Mouse (Mus musculus): ENCODE measurements around the gene Rbpj. TPM values are rescaled to one million over a fixed set of nuclear protein-coding genes. Genes with fewer than 3 reads are reported as not detected.

Gene Rbpj
- polyA plus RNA-seq, 1 experiment from 2014 or later = 56.1 TPM

DNA sequence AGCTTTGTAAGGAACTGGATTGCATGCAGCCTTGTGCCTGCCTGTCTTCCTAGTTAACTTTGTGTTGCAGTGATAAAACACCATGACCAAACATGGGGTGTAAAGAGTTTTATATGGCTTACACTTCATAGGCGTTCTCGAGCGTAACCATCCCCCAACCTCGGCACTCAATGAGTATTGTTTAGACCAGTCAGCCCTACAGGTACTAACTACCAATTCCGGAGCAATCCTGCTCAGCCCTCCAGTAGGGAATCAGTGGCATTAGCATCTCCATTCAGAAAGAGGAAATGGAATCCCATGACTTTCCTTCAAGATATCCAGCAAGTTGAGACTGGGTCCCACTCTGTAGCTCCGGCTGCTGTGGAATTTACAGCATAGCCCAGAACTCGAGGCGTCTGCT lies 89.5 kb downstream of the Rbpj start:
- H3K27me3 ChIP-seq (ENCODE audit: control insufficient read depth, insufficient read depth, low read length) = no peaks in the 10 kb centered on the region
- H3K9ac ChIP-seq (ENCODE audit: low read depth, low read length) = no peak overlapping the region
- no peak for DNase-seq (ENCODE audit: low spot score)
- ATAC-seq (ENCODE audit: low FRiP score) = no peak
- WGBS = 94% methylated on average over 8 of the region's 8 CpGs
- no peak overlapping the region for H3K27ac ChIP-seq (ENCODE audit: low read depth, low read length)
- H3K9me3 ChIP-seq (ENCODE audit: control insufficient read depth, low read length) = no peaks in the 10 kb centered on the region
- H3K4me1 ChIP-seq (replicated peaks; ENCODE audit: control insufficient read depth, insufficient read depth, low read length) = no peaks in the 10 kb centered on the region
- no peak overlapping the region for H3K4me2 ChIP-seq (replicated peaks; ENCODE audit: low read depth, low read length)
- no peaks in the 10 kb centered on the region for H3K36me3 ChIP-seq (ENCODE audit: control insufficient read depth, insufficient read depth, low read length)
- H3K4me3 ChIP-seq (ENCODE audit: low read depth, low read length) = no peak overlapping the region

DNA sequence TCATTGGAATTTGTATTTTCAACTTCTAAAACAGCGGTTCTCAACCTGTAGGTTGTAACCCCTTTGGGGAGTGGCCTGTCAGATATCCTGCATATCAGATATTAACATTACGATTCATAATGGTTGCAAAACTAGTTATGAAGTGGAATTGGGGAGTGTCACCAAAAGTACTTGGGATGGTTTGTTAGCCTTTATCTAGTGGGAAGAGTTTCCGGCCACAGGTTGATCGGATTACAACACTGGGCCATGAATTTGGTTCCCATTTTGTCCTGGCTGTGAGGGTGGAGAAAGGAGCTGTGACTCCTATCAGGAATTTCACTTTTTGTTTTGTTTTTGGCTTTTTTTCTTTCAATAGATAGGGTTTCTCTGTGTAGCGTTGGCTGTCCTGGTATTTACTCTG lies 90.0 kb downstream of the Rbpj start:
- H3K4me3 ChIP-seq (ENCODE audit: low read depth, low read length) = no peak overlapping the region
- H3K9ac ChIP-seq (ENCODE audit: low read depth, low read length) = no peak overlapping the region
- H3K9me3 ChIP-seq (ENCODE audit: control insufficient read depth, low read length) = no peaks in the 10 kb centered on the region
- H3K4me1 ChIP-seq (replicated peaks; ENCODE audit: control insufficient read depth, insufficient read depth, low read length) = no peaks in the 10 kb centered on the region
- H3K36me3 ChIP-seq (ENCODE audit: control insufficient read depth, insufficient read depth, low read length) = no peaks in the 10 kb centered on the region
- no peak overlapping the region for H3K27ac ChIP-seq (ENCODE audit: low read depth, low read length)
- ATAC-seq (ENCODE audit: low FRiP score) (no peak), DNase-seq (ENCODE audit: low spot score) (no peak)
- H3K4me2 ChIP-seq (replicated peaks; ENCODE audit: low read depth, low read length) = no peak overlapping the region
- WGBS = 89% methylated on average over 5 of the region's 5 CpGs
- H3K27me3 ChIP-seq (ENCODE audit: control insufficient read depth, insufficient read depth, low read length) = no peaks in the 10 kb centered on the region

DNA sequence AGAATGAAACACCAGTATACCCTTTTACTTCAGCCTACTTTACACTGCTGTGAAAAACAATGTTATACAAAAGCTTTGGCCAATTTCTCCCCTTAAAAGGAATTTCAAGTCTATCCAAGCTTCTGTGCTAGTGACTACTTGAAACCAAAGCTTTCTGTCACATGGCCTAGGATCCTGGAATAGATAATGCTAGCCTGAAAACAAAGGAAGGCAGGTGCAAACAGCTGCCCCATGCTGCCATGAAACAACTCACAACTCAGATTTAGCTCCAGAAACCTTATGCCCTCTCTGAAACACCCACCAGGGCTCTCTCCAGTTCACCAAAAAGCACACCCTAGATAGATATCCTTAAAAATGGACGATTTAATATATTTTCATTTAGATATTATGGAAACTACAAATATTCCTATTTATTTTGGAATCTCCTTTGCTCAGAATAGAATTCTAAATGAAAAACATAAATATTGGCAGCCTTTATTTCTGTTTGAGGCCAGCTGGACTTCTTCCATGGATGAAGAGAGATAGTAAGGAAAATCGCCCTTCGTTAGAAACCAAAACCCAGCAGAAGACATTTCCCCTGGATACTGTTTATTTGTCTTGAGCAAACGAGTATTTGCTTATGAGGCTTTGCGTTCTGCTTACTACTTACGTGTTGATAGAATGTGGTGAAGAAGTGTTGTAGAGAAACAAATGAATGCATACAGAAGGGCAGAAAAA lies 91.8 kb downstream of the Rbpj start:
- Histone ChIP-seq H3K4me2 (replicated peaks; ENCODE audit: low read depth, low read length) (no peak overlapping the region), H3K27ac (ENCODE audit: low read depth, low read length) (no peak overlapping the region), H3K9me3 (ENCODE audit: control insufficient read depth, low read length) (no peaks in the 10 kb centered on the region), H3K9ac (ENCODE audit: low read depth, low read length) (no peak overlapping the region), H3K27me3 (ENCODE audit: control insufficient read depth, insufficient read depth, low read length) (no peaks in the 10 kb centered on the region), H3K4me3 (ENCODE audit: low read depth, low read length) (no peak overlapping the region), H3K4me1 (replicated peaks; ENCODE audit: control insufficient read depth, insufficient read depth, low read length) (no peaks in the 10 kb centered on the region), H3K36me3 (ENCODE audit: control insufficient read depth, insufficient read depth, low read length) (no peaks in the 10 kb centered on the region)
- no peak for ATAC-seq (ENCODE audit: low FRiP score)
- DNase-seq (ENCODE audit: low spot score) = no peak
- 85% methylated on average over 6 of the region's 6 CpGs for WGBS

DNA sequence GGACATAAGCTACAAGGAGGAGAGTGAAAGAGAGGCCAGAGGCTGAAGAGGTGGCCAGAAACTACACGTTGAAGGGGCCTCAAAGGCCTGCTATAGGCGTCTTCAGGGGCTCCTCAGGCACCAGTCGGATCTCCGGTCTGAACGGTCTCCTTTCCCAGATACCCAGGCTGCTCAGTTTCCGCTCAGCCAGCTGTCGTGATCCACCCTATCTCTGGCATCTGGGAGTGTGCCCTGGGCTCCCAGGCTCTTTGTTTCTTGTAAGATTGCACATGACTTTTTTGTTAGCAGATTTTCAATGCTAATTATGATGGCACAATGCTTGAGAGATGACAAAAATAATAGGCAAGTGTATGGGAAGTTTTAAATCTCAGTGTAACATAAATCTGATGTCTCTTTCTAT lies 95.2 kb downstream of the Rbpj start:
- Histone ChIP-seq H3K4me1 (replicated peaks; ENCODE audit: control insufficient read depth, insufficient read depth, low read length) (no peaks in the 10 kb centered on the region), H3K36me3 (ENCODE audit: control insufficient read depth, insufficient read depth, low read length) (no peaks in the 10 kb centered on the region), H3K4me2 (replicated peaks; ENCODE audit: low read depth, low read length) (no peak overlapping the region), H3K27me3 (ENCODE audit: control insufficient read depth, insufficient read depth, low read length) (no peaks in the 10 kb centered on the region), H3K9me3 (ENCODE audit: control insufficient read depth, low read length) (no peaks in the 10 kb centered on the region), H3K9ac (ENCODE audit: low read depth, low read length) (no peak overlapping the region), H3K27ac (ENCODE audit: low read depth, low read length) (no peak overlapping the region), H3K4me3 (ENCODE audit: low read depth, low read length) (no peak overlapping the region)
- DNase-seq (ENCODE audit: low spot score) (no peak), ATAC-seq (ENCODE audit: low FRiP score) (no peak)
- 88% methylated on average over 7 of the region's 7 CpGs for WGBS

DNA sequence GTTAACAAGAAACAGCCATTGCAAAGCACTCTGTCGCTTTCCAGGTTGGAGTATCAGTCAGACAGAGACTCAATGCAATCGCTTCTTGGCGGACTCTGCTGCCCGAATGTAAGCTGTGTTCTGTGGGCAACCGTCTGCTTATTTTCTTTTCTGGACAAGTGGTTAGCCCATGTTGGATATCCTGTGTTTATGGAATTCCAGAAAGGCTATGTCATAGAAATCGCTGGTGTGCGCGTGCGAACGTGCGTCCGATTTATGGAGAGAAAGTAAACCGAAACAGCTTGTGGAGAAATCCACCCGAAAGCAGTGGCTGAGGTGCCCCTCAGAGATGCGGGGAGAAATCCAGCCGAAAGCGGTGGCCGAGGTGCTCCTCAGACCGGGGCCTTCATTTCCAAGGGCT lies 98.4 kb downstream of the Rbpj start:
- Histone ChIP-seq H3K36me3 (ENCODE audit: control insufficient read depth, insufficient read depth, low read length) (no peaks in the 10 kb centered on the region), H3K4me1 (replicated peaks; ENCODE audit: control insufficient read depth, insufficient read depth, low read length) (no peaks in the 10 kb centered on the region), H3K9me3 (ENCODE audit: control insufficient read depth, low read length) (no peaks in the 10 kb centered on the region), H3K9ac (ENCODE audit: low read depth, low read length) (no peak overlapping the region), H3K4me2 (replicated peaks; ENCODE audit: low read depth, low read length) (no peak overlapping the region), H3K27me3 (ENCODE audit: control insufficient read depth, insufficient read depth, low read length) (no peaks in the 10 kb centered on the region), H3K27ac (ENCODE audit: low read depth, low read length) (no peak overlapping the region), H3K4me3 (ENCODE audit: low read depth, low read length) (no peak overlapping the region)
- 91% methylated on average over 19 of the region's 19 CpGs for WGBS
- no peak for ATAC-seq (ENCODE audit: low FRiP score)
- DNase-seq (ENCODE audit: low spot score) = no peak

DNA sequence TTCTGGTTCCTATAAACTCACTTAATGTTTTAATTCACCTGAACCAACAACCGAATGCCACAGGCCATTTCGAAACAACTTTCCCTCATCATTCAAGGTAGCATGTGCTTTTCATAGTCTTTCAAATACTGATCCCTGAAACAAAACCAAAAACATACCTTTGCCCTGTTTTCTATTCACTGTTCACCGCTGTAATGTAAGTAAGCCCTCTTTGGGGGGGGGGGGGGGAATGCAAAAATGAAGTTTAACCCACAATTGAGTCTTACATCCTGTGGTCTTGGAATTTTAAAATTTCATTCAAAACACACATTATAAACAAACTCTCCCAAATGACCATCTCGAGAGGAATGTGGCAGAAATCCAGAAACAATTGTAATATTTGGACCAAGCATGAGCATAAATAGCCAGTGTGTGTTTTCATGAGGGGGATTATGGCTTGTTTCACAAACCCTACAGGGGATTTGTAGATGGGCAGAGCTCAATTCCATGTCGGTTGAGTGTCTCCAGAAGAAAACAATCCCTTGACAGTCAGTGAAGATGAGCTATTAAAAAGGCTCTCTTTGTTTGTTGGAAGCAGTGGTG lies 99.4 kb downstream of the Rbpj start:
- WGBS = 81% methylated on average over 5 of the region's 5 CpGs
- no peak for DNase-seq (ENCODE audit: low spot score)
- ATAC-seq (ENCODE audit: low FRiP score) = no peak
- no peaks in the 10 kb centered on the region for H3K9me3 ChIP-seq (ENCODE audit: control insufficient read depth, low read length)
- no peak overlapping the region for H3K27ac ChIP-seq (ENCODE audit: low read depth, low read length)
- no peaks in the 10 kb centered on the region for H3K27me3 ChIP-seq (ENCODE audit: control insufficient read depth, insufficient read depth, low read length)
- H3K4me2 ChIP-seq (replicated peaks; ENCODE audit: low read depth, low read length) = no peak overlapping the region
- H3K36me3 ChIP-seq (ENCODE audit: control insufficient read depth, insufficient read depth, low read length) = no peaks in the 10 kb centered on the region
- H3K4me3 ChIP-seq (ENCODE audit: low read depth, low read length) = no peak overlapping the region
- no peak overlapping the region for H3K9ac ChIP-seq (ENCODE audit: low read depth, low read length)
- H3K4me1 ChIP-seq (replicated peaks; ENCODE audit: control insufficient read depth, insufficient read depth, low read length) = no peaks in the 10 kb centered on the region

DNA sequence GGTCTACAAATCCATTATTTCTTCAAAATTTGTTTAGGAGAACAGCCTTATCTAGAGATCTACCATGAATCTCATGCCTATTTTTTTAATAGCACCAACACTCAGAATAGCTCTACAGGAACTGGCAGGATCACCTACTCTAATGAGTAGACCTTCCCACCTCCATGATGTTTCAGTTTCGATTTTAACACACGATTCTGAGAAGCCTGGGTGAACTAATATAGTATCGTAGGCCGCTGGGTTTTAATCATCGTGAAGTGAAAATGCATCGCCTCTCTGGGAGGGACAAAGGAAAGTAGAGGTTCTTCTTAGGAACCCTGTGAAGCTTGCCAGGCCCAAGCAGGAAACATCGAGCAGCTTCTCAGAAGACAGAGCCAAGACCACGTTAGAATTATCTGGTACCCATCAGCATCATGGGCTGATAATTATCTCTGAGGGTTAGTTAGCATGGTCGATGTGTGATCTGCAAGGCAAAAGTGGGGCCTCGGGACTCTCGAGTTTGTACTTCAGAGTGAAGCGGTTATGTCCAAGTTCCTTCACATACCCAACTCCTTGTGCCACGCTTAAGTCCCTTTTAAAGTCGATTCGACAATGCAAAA lies 100.6 kb downstream of the Rbpj start:
- no peaks in the 10 kb centered on the region for H3K36me3 ChIP-seq (ENCODE audit: control insufficient read depth, insufficient read depth, low read length)
- WGBS = 91% methylated on average over 15 of the region's 15 CpGs
- ATAC-seq (ENCODE audit: low FRiP score) (no peak), DNase-seq (ENCODE audit: low spot score) (no peak)
- H3K9ac ChIP-seq (ENCODE audit: low read depth, low read length) = no peak overlapping the region
- H3K27me3 ChIP-seq (ENCODE audit: control insufficient read depth, insufficient read depth, low read length) = no peaks in the 10 kb centered on the region
- no peaks in the 10 kb centered on the region for H3K9me3 ChIP-seq (ENCODE audit: control insufficient read depth, low read length)
- H3K27ac ChIP-seq (ENCODE audit: low read depth, low read length) = no peak overlapping the region
- H3K4me3 ChIP-seq (ENCODE audit: low read depth, low read length) = no peak overlapping the region
- H3K4me2 ChIP-seq (replicated peaks; ENCODE audit: low read depth, low read length) = no peak overlapping the region
- no peaks in the 10 kb centered on the region for H3K4me1 ChIP-seq (replicated peaks; ENCODE audit: control insufficient read depth, insufficient read depth, low read length)

DNA sequence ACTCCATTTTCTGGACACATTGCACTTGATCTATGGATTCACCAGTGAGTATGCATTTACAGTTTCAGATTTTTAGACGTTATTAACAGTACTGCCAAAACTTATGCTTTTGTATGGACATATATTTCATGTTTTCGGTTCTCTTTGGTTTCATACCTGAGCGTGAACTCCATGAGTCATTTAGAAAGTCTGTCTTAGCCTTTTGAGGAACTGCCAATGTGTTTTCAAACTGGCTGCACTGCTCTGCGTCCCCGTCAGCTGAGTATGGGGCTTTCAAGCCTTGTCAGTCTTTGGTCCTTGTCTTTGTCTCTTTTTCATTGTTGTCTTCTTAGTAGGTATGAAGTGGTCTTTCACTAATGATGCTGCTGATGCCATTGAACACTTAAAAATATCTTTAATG lies 106.5 kb downstream of the Rbpj start:
- Histone ChIP-seq H3K4me2 (replicated peaks; ENCODE audit: low read depth, low read length) (no peak overlapping the region), H3K9me3 (ENCODE audit: control insufficient read depth, low read length) (no peaks in the 10 kb centered on the region), H3K36me3 (ENCODE audit: control insufficient read depth, insufficient read depth, low read length) (no peaks in the 10 kb centered on the region), H3K4me1 (replicated peaks; ENCODE audit: control insufficient read depth, insufficient read depth, low read length) (no peaks in the 10 kb centered on the region), H3K27me3 (ENCODE audit: control insufficient read depth, insufficient read depth, low read length) (no peaks in the 10 kb centered on the region), H3K4me3 (ENCODE audit: low read depth, low read length) (no peak overlapping the region), H3K9ac (ENCODE audit: low read depth, low read length) (no peak overlapping the region), H3K27ac (ENCODE audit: low read depth, low read length) (no peak overlapping the region)
- 79% methylated on average over 5 of the region's 5 CpGs for WGBS
- ATAC-seq (ENCODE audit: low FRiP score) (no peak), DNase-seq (ENCODE audit: low spot score) (no peak)

DNA sequence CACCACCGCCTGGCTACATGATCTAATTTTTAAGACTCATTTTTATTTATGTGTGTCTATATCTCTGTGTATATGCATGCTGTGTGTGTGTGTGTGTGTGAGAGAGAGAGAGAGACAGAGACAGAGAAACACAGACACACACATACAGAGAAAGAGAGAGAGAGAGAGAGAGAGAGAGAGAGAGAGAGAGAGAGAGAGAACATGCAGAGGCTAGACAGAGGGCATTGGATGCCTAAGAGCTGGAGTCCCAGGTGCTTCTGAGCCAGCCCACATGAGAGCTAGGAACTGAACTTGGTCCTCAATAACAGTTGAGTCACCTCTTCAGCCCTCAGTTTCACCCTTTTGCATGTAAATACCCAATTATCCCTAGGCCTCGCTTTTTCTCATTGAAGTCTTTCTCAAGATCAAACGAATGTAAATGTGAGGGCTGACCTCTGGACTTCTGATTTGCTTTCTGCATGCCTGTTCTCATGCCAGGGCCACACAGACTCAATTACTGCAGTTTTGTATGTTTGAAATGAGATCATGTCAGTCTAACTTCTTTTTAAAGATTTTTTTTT lies 109.0 kb downstream of the Rbpj start:
- H3K27ac ChIP-seq (ENCODE audit: low read depth, low read length) = no peak overlapping the region
- no peaks in the 10 kb centered on the region for H3K36me3 ChIP-seq (ENCODE audit: control insufficient read depth, insufficient read depth, low read length)
- no peak overlapping the region for H3K9ac ChIP-seq (ENCODE audit: low read depth, low read length)
- H3K4me3 ChIP-seq (ENCODE audit: low read depth, low read length) = no peak overlapping the region
- H3K4me2 ChIP-seq (replicated peaks; ENCODE audit: low read depth, low read length) = no peak overlapping the region
- H3K9me3 ChIP-seq (ENCODE audit: control insufficient read depth, low read length) = no peaks in the 10 kb centered on the region
- 53% methylated on average over 3 of the region's 3 CpGs for whole genome bisulfite sequencing
- H3K4me1 ChIP-seq (replicated peaks; ENCODE audit: control insufficient read depth, insufficient read depth, low read length) = no peaks in the 10 kb centered on the region
- ATAC-seq (ENCODE audit: low FRiP score) (no peak), DNase-seq (ENCODE audit: low spot score) (no peak)
- no peaks in the 10 kb centered on the region for H3K27me3 ChIP-seq (ENCODE audit: control insufficient read depth, insufficient read depth, low read length)
